In the genomic region with DNA sequence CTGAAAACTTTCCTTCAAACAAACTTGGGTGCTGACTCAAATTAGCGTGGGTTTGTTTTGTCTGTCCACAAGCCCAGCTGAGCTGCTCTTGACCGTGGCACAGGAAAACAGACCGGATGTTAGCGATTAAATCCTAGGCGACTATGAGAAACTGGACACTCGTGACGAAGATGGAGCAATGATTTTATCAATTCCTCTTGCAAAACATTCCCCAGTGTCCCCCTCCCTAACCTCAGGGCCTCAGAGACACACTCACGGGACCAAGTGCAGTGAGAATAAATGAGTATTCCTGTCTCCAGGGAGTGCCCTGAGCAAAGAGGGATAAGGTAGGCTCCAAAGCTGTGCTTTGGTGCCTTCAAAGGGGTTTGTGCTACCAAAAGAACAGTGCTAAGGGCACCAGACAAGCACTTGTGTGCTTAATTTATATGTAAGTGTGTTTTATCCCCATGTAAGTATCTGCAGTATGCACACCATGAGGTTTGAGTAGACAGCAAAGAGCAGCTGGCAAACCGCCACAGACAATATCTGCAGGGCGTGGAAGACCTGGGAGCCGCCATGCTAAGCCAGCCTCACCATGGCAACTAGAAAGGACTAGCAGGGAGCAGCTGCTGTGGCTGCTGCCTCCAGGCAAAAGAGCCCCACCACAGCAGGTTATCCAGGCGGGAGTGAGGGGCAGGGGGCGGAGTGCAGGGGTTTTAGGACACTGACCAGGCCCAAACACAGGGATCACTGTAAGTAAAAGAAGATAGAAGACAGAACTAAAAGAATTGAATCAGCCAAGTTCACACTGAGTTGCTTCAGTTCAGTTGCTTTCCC, we compare ENCODE assay signal across 8 mouse cellular contexts. TPM values are rescaled to one million over a fixed set of nuclear protein-coding genes. Genes with fewer than 3 reads are reported as not detected.
DNase-seq lines count a peak whose midpoint lies in the region; ATAC-seq and TF ChIP-seq lines count a peak whose summit lies in the region.
"Not testable (repeated sequence)": the region's sequence is repeated elsewhere in the genome, so short reads cannot be mapped to it uniquely, and the experiment has no call there.

No protein-coding gene starts in this region.

- 20% methylated on average over 6 of the region's 13 CpGs for WGBS in forebrain, embryonic 16.5 days
- WGBS in hindbrain, embryonic 10.5 days: 22% methylated on average over 10 of the region's 13 CpGs
- 20% methylated on average over 5 of the region's 13 CpGs for WGBS in kidney, postnatal 0 days
- 26% methylated on average over 6 of the region's 13 CpGs for WGBS in lung, embryonic 16.5 days
- WGBS in stomach, embryonic 15.5 days: 28% methylated on average over 8 of the region's 13 CpGs

- not testable (repeated sequence) for TF ChIP-seq POLR2A in ES-Bruce4 (IDR thresholded peaks at IDR 0.05; ENCODE audit: insufficient read depth, low read length); myocyte (IDR thresholded peaks at IDR 0.05; ENCODE audit: insufficient read length, low read depth)

- not testable (repeated sequence) for H3K27me3 ChIP-seq in ES-Bruce4 (ENCODE audit: control insufficient read depth, insufficient read depth, low read length, poor library complexity, severe bottlenecking); forebrain, embryonic 16.5 days (replicated peaks; ENCODE audit: control insufficient read depth, insufficient read depth, low read length); hindbrain, embryonic 10.5 days (ENCODE audit: insufficient read depth, poor library complexity, severe bottlenecking); kidney, postnatal 0 days (ENCODE audit: insufficient read depth, low read length); lung, embryonic 16.5 days (ENCODE audit: control insufficient read depth, insufficient read depth, low read depth, low read length); myocyte (ENCODE audit: control insufficient read depth, insufficient read depth, insufficient read length); stomach, embryonic 15.5 days (replicated peaks)

- not testable (repeated sequence) for H3K36me3 ChIP-seq in ES-Bruce4 (ENCODE audit: control insufficient read depth, insufficient read depth, low read length, poor library complexity, severe bottlenecking); forebrain, embryonic 16.5 days (ENCODE audit: control insufficient read depth, insufficient read depth); hindbrain, embryonic 10.5 days; kidney, postnatal 0 days (ENCODE audit: insufficient read depth, low read length); lung, embryonic 16.5 days (ENCODE audit: control insufficient read depth, insufficient read depth, low read length); myocyte (ENCODE audit: control insufficient read depth, insufficient read depth); stomach, embryonic 15.5 days

- ATAC-seq in forebrain, embryonic 16.5 days: peak; percentile 92
- ATAC-seq in kidney, postnatal 0 days (replicated peaks; ENCODE audit: low FRiP score, low read depth): 0 out of 2 replicates have a peak, but pooled peaks have one; percentile 24
- ATAC-seq in lung, embryonic 16.5 days (ENCODE audit: low read depth): peak; percentile 90
- 0 out of 2 replicates have a peak, but pooled peaks have one; percentile 48 for ATAC-seq in stomach, embryonic 15.5 days (ENCODE audit: insufficient read depth, low FRiP score, low read depth)

- not testable (repeated sequence) for H3K9me3 ChIP-seq in ES-Bruce4 (replicated peaks; ENCODE audit: control insufficient read depth, insufficient read depth, low read length, poor library complexity, severe bottlenecking); forebrain, embryonic 16.5 days (ENCODE audit: control insufficient read depth, low read length); hindbrain, embryonic 10.5 days; kidney, postnatal 0 days (replicated peaks; ENCODE audit: low read length); lung, embryonic 16.5 days (ENCODE audit: control insufficient read depth, low read length); stomach, embryonic 15.5 days

- H3K4me1 ChIP-seq in ES-Bruce4 (ENCODE audit: control insufficient read depth, insufficient read depth, low read length); forebrain, embryonic 16.5 days (replicated peaks; ENCODE audit: control insufficient read depth, insufficient read depth, low read length); kidney, postnatal 0 days (replicated peaks; ENCODE audit: insufficient read depth, low read length); lung, embryonic 16.5 days (replicated peaks; ENCODE audit: control insufficient read depth, insufficient read depth, low read length); stomach, embryonic 15.5 days: not testable (repeated sequence)
- peaks cover 14% of the 10 kb centered on the region for H3K4me1 ChIP-seq in hindbrain, embryonic 10.5 days (replicated peaks)

- H3K9ac ChIP-seq in ES-Bruce4 (ENCODE audit: low read depth, poor library complexity, severe bottlenecking); forebrain, embryonic 16.5 days (replicated peaks; ENCODE audit: low read depth, low read length); kidney, postnatal 0 days (ENCODE audit: low read depth, low read length); lung, embryonic 16.5 days (ENCODE audit: low read length); stomach, embryonic 15.5 days: not testable (repeated sequence)

- not testable (repeated sequence) for H3K4me3 ChIP-seq in ES-Bruce4 (ENCODE audit: low read depth, low read length); forebrain, embryonic 16.5 days (replicated peaks; ENCODE audit: low read length); hindbrain, embryonic 10.5 days; kidney, postnatal 0 days (replicated peaks; ENCODE audit: low read depth, low read length); lung, embryonic 16.5 days (ENCODE audit: low read length); myocyte; stomach, embryonic 15.5 days (replicated peaks)

- DNase-seq in embryo, embryonic 10.5 days (ENCODE audit: low spot score): peak; percentile 65
- peak; percentile 79 for DNase-seq in hindbrain, embryonic 10.5 days (ENCODE audit: low spot score)
- DNase-seq in kidney, postnatal 0 days (ENCODE audit: low spot score): not testable (repeated sequence)

- not testable (repeated sequence) for H3K4me2 ChIP-seq in forebrain, embryonic 16.5 days (ENCODE audit: low read length); kidney, postnatal 0 days (ENCODE audit: low read length); lung, embryonic 16.5 days (ENCODE audit: low read depth, low read length); stomach, embryonic 15.5 days
- peak overlapping the region; percentile 55 for H3K4me2 ChIP-seq in myocyte (ENCODE audit: low read depth)

- H3K79me2 ChIP-seq in myocyte (ENCODE audit: control insufficient read depth, insufficient read depth): not testable (repeated sequence)

- TF ChIP-seq CTCF in ES-Bruce4 (IDR thresholded peaks at IDR 0.05; ENCODE audit: low read depth, low read length); kidney, postnatal 0 days (IDR thresholded peaks at IDR 0.05; ENCODE audit: low read depth): not testable (repeated sequence)

- not testable (repeated sequence) for H3ac ChIP-seq in myocyte (ENCODE audit: control insufficient read depth, insufficient read length)

- H3K27ac ChIP-seq in ES-Bruce4 (ENCODE audit: insufficient read depth, low read length): peak overlapping the region; percentile 78
- peak overlapping the region; percentile 60 for H3K27ac ChIP-seq in forebrain, embryonic 16.5 days (ENCODE audit: low read length)
- H3K27ac ChIP-seq in hindbrain, embryonic 10.5 days: peak overlapping the region; percentile 87
- H3K27ac ChIP-seq in kidney, postnatal 0 days; lung, embryonic 16.5 days (ENCODE audit: low read length); stomach, embryonic 15.5 days: not testable (repeated sequence)

- not testable (repeated sequence) for TF ChIP-seq EP300 in ES-Bruce4 (IDR thresholded peaks at IDR 0.05; ENCODE audit: insufficient read depth, low read depth, low read length)

RNA-seq across cellular contexts. Expression of a gene that starts 30.4 kb away (rescaled TPM):
- 226 and 249 TPM in 2 replicates for polyA plus RNA-seq in ES-Bruce4 (2011; ENCODE audit: insufficient read depth, insufficient read length, low read depth, missing spikeins)
- polyA plus RNA-seq in forebrain, embryonic 16.5 days (2015; fragmentation: Nextera tagmentation; extraction: Ambion mirVana): 783 and 897 TPM in 2 replicates
- polyA plus RNA-seq in hindbrain, embryonic 10.5 days (2016; fragmentation: Nextera tagmentation; extraction: Ambion mirVana): 585 and 814 TPM in 2 replicates
- 569 and 632 TPM in 2 replicates for polyA plus RNA-seq in kidney, postnatal 0 days (2015; fragmentation: Nextera tagmentation; extraction: Ambion mirVana)
- polyA plus RNA-seq in lung, embryonic 16.5 days (2015; fragmentation: Nextera tagmentation; extraction: Ambion mirVana): 525 and 538 TPM in 2 replicates
- polyA plus RNA-seq in myocyte (2012; fragmentation: generic; extraction: Trizol): 201 TPM
- polyA plus RNA-seq in stomach, embryonic 15.5 days (2015; fragmentation: Nextera tagmentation; extraction: Ambion mirVana): 461 and 518 TPM in 2 replicates

Comparison
In these comparisons a context has a peak if more than half of its experiments do, and no peak if none do; other contexts are left out.
1. ATAC-seq: peak in every context shown above with its lines; median percentile 92 in forebrain, embryonic 16.5 days; 90 in lung, embryonic 16.5 days; 48 in stomach, embryonic 15.5 days; 24 in kidney, postnatal 0 days.